Mouse (Mus musculus): ENCODE measurements around the gene Ncoa1.

Ncoa1 gene

DNA sequence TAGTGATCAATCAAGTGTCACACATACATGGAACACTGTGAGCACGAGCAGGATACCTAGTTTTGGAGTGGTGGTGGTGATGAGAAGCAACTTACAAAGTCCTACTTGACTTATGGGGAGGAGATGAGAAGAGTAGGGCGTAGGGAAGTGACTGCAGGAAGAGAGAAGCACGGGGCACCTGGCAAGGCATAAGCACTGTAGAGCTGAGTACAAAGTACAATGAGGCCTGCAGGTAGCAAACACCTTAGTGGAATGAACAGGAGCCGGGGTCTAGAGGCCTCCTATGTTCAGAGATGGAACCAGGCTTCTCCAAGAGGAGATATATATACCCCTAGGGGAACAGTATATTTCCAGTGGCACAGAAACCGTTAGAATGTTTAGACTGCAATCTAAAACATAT is 153.4 kb downstream of the Ncoa1 start:
- in situ Hi-C loops (cut with MboI, MseI), result no loop called here

DNA sequence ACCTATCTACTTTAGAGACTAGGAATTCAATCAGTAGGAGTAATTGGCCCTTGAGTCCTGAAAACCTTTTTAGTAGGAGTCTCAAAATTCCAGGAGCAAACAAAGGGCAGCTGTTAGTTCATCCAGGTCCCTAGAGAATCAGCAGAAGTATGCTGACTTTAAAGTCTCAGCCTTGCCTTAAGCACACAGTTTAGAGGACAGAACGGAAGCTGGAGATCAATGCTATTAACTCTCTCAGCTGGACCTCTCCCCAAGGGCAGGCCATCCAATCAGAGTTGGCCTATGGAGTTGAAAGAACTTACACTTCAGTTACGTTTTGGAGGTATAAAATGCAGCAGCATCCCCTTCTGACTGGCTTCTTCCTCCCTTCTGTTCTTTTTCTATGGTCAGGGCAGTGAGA is 154.8 kb downstream of the Ncoa1 start:
- in situ Hi-C loops (cut with MboI, MseI), result no loop called here

DNA sequence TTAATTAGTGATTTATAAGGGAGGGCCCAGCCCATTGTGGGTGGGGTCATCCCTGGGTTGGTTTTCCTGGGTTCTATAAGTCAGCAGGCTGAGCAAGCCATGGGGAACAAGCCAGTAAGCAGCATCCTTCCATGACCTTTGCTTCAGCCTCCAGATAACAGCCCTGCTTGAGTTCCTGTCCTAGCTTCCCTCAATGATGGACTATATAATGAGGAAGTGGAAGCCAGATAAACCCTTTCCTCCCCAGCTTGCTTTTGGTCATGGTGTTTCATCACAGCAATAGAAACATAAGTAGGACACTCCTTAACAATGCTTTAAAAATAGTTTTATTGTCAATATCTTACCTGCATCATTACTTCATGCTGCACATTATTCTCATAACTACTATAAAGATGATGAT is 163.2 kb downstream of the Ncoa1 start:
- in situ Hi-C loops (cut with MboI, MseI), result no loop called here

DNA sequence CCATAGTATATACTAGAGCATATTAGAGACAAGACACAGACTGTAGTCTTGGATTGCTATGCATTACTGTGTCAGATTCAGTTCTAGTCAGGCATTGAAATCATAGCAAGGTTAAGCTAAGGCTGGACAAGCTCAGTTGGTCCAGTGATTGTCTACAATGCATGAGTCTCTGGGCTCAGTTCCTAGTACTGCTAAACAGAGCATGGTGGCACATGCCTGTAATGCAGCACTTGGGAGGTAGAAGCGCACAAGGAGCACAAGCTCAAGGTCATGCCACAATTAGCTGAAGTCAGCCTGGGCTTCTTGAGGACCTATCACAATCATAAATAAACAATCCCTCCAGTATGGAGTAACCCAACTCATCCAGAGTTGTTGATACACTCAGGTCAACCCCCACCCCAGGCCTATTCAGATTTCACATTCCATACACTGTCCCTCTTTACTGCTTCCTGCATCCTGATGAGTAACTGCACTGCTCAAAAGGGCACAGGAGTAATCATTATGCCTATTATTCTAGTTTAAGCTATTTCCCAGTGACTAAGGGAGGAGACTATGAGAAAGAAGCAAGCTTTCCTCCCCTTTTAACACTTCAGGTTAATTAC is 170.2 kb downstream of the Ncoa1 start:
- in situ Hi-C loops (cut with MboI, MseI), result no loop called here

DNA sequence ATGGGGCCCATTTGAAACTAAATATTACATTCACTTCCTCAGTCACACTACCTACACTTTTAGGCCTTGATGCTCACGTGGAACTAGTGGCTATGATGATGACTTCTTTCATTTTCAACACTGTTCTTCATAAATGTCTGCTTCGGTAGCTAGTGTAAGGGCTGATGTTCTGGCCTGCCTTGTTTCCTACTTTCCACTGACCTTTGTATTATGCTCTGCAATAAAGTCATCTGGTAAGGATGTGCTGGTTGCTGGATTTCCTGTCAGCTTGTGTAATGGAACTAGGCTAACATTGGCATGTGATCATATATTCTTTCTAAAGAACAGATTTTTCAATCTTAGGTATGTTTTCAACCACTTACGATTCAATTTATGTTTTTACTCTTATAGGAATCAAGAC is 177.7 kb downstream of the Ncoa1 start:
- in situ Hi-C loops (cut with MboI, MseI), result no loop called here

DNA sequence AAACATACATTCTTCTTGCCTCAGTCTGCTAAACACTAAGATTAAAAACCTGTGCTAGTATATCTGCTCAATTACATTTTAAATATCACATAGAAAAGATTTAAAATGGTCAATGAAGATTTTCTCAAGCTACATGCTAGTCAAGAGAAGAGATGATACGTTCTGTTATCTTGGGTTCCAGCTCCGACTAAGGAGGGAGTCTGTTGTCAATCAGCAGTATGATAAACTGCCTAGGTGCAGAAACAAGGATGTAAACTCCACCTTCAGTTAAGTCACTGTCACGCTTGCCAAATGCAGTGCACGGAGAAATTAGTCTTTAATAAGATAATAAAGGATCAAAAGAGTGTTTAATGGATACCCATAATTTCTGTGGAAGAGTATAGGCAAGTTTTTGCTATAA is 178.4 kb downstream of the Ncoa1 start:
- in situ Hi-C loops (cut with MboI, MseI), result no loop called here

DNA sequence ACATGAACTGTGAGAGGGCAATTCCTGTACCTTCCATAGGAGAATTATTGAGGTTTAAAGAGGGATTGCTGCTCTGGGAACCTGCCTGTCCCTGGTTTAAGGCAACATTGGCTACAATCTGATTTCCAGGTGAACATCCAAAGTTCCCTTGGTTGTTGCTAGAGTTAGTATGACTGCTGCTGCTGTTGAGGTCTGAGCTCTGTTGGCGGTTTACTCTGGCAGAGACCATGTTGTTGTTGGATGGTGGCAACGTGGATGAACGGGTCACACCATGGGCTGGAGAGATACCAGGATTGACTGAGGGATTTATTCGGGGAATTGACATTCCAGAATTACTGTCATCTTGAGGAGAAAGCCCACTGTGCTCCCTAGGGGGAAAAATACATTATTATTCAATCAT is 181.1 kb downstream of the Ncoa1 start:
- in situ Hi-C loops (cut with MboI, MseI), result no loop called here

DNA sequence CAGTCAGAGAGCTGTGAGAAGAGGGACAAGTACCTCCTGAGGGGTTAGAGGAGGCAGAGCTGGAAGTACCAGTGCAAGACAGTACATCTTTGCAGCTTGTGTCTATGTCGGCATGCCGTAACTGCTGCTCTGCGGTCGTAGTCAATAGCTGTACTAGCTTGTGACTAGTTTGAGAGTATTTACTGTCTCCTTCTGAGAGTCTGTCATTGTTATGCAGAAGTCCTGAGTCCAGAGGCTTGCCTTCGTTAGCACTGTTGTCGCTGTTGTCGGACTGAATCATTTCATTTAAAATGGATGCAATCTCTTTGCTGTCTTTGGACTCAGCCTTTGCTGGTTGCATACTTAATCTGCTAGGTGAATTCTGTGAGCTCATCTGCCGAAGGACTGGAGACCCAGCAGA is 181.7 kb downstream of the Ncoa1 start:
- in situ Hi-C loops (cut with MboI, MseI), result no loop called here

DNA sequence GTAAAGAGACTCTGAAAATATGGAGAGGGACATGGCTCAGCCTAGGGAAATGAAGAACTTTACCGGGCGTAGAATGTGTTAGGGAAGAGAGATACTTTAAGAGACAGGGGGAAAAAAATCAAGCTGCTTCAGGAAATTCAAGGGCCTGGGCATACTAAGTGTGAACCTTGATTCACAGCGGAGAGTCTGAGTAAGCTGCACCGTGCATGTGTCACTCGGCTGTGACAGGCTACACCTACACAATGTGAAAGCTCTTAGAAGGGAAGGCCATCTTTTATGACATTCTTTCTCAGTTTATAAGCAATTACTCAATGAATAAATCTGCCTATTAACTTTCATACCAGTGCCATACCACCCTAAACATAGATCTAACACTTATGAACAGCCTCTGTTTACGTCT is 183.2 kb downstream of the Ncoa1 start:
- in situ Hi-C loops (cut with MboI, MseI), result no loop called here

DNA sequence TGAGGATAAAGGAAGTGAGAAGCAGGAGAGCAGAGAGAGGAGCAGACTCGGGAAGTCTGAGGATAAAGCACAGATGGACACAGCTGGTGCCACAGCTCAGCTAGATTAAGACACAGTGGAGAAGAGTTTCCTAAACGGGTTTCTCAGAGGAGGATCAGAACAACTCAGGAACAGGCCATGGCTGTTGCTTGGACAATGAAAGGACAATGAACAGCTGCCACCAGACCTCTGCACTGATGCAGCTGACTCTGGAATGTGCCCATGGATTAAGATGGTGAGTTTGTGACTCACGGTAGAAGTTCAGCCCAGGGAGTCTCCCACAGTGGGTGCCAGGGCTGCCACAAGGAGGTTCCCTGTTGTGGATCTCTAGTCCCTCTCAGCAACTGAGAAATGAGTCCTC is 191.8 kb downstream of the Ncoa1 start:
- in situ Hi-C loops (cut with MboI, MseI), result no loop called here

DNA sequence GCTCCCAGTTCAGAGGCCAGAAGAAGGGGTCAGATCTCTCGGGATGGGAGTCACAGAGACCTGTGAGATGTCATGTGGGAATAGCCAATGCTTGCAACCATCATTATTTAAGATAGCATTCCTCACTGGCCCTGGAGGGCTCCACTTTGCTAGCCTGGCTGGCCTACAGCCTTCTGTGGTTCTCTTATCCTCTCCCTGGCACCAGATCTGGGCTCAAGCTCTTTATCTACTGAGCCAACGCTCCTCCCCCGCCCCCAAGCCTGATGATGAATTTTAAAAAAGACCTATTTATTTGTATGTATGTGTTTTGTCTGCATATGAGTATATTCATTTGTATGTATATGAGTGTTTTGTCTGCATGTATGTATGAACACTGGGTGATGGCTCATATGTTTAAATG is 197.1 kb downstream of the Ncoa1 start:
- in situ Hi-C loops (cut with MboI, MseI), result loop anchor here in 1 of 2 experiments (5.0 kb wide), 1 partner anchor 67 kb away; no protein-coding TSS in a partner anchor

DNA sequence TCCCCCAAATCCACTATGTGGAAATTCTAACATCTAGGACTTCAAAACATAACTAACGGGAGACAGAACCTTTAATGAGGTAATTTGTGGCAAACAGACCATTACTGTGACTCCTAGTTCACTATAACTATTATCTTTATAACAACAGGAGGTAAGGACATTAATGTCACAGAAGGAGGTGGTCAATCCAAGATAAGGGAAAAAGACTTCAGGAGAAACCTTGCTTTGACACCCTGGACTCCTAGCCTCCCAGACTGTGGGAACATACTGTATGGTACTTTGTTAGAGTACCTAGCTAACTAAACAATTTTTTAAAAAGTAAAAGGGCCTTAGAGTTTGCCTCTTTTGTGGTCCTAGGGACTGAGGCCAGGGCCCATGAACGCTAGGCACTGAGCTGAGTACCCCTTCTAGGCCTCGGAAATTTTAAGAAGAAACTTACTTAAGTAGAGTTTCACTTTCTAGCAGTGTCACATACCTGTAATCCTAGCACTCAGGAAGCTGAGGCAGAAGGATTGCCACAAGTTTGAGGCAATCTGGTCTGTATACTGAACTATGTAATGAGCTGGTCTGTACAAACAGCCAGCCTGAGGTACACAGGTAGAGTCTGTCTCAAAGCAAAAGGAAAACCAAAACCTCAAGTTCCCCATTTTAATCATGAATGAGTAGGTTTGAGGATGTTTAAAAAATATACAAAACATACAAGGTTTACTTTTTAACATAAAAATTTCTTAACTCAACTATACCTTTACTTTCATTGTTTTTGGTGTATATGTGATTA is 197.8 kb downstream of the Ncoa1 start:
- in situ Hi-C loops (cut with MboI, MseI), result no loop called here

DNA sequence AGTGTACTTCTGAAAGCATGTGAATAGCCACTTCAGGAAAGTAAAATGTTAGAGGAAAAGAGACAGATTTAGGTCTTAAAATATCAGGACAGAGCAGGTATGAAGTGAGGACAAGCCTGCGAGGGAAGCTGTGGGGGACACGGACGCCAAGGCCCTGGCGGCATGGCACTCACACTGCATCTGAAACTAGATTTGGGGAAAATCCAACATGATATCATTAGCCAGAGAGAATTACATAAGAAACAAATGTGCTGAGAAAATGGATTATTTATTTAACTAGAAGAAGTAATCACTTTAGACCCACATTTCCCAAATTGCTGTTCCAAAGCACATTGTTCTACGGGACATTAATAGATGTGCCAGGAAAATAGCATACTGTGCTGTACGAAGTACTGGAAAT is 205.9 kb downstream of the Ncoa1 start:
- in situ Hi-C loops (cut with MboI, MseI), result no loop called here

DNA sequence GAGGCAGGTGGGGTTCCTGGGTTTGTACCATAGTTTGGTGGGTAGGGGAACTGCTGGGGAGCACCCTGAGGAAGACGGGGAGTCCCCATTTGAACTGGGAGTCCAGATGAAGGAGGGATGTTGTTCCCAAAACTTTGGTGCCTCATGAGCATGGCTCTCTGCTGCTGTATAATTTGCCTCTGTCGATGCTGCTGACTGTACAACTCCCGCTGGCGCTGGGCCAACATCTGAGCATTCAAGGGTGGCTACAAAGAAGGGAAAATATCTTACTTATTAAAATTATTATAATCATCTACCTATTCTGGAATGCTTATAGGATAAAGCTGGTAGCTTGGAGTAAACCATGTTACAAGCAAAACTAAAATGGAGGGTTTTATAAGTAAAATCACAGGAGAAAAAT is 209.2 kb downstream of the Ncoa1 start:
- in situ Hi-C loops (cut with MboI, MseI), result no loop called here

DNA sequence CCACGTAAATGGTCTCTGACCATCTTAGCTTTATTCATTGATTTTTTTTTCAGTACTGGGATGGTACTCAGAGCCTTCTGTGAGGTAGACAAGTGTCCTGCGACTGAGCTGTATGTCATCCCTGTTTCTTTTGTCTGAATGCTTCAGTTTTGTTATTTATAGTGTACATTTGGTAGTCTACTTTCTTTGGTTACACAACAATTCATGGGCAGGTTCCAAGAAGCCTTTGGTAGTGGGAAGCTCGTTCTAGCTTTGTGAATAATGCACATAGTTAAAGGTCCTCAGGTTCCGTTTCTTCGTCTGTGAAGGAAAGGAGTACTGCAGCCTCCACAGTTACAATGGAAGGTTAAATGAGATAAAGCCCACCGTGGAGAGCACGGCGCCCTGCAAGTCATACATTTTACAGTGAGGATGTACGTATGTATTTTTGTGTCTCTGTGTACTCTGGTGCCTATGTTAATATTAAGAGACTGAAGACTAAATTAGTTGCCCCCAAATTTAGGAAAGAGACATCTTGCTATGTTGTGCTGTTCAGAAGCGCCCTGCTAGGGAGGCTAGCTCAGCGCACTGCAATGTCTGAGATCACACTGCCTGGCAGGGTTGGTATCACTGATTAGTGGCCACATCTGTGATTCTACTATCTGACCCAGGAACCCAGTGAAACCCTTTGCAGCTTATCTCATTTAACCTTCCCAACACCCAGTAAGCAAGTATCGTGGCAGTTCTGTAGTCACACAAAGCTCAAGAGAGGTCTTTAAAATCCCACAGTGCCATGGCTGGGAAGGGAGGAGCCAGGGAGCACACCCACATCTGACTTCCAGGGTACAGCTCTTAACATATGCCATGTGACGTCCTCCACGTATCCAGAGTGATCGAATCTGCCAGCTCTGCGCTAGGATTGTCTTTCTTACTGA is 224.0 kb downstream of the Ncoa1 start:
- in situ Hi-C loops (cut with MboI, MseI), result no loop called here

DNA sequence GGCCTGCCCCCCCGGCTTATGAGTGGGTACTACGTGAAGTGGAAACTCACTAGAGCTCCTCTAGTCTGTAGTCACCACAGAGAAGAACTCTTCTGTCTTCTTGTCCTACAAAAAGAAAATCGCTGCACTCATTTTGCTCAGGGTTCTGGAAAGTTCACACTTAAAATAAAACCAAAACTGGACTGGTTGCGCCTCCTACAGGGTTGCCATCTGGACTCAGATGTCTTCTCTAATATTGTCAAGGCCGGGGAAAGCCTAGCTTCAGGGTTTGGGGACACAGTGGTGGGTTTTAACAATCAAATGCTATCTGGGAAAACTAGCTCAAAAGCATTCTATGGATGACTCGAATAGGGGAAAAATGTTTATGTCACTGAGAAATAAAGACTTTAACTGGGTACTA is 227.2 kb downstream of the Ncoa1 start:
- in situ Hi-C loops (cut with MboI, MseI), result loop anchor here in 1 of 2 experiments (10.0 to 25.0 kb wide), 3 partner anchors 88 to 288 kb away; no protein-coding TSS in a partner anchor

DNA sequence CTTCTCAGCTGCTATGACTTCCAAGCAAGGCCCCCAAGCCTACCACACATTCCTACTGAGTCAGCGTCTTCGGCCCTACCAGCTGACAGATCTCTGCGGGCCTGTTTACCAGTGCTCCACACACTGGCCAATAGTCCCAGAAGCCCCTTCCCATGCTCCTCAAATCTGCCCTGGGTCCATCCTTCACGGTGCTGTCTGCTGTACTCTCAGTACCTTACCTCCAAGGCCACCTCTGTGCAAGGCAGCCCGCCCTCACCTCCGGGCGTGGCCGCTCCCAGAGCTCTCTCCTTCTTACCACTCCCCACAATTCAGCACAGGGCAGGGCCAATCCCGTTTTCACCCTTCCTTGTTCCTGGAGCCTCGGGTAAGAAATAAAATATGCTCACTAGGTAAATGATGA is 231.2 kb downstream of the Ncoa1 start:
- in situ Hi-C loops (cut with MboI, MseI), result loop anchor here in 1 of 2 experiments (10.0 to 25.0 kb wide), 3 partner anchors 92 to 292 kb away; no protein-coding TSS in a partner anchor

DNA sequence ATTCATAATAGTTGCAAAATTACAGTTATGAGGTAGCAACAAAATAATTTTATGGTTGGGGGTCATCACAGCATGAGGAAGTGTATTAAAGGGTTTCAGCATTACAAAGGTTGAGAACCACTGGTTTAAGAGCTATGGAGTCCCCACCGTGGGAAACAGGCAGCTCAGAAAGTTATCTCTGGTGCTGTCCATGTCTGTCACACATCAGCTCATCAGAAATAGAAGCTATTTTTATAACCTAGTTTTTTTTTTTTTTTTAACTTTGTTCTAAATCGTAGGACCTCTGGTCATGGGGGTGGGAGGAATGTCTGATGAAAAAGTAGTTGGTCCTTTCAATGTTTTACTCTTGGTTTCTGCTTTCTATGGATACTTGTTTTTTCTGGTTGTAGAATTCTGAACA is 233.2 kb downstream of the Ncoa1 start:
- in situ Hi-C loops (cut with MboI, MseI), result loop anchor here in 1 of 2 experiments (10.0 to 25.0 kb wide), 3 partner anchors 93 to 293 kb away; no protein-coding TSS in a partner anchor

DNA sequence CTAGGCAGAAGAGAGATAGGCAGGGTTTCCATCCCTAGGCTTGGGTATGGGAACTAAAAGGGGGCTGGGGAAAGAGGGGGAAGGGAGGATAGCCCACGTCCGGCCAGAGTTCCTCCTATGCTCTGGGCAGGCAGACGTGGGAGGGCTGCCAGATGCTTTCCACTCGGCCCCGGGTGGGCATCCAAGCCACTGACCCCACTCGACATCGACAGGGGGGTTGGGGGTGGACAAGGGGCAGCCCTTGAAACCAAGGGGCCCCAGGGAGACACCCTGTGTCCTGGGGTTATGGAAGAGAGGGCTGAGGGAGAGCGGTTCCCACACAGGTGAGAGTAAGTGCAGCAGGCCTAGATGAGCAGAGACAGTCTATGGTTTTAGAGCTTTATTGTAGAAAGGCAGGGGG is 236.7 kb downstream of the Ncoa1 start:
- in situ Hi-C loops (cut with MboI, MseI), result loop anchor here in 1 of 2 experiments (10.0 to 25.0 kb wide), 3 partner anchors 97 to 297 kb away; no protein-coding TSS in a partner anchor

DNA sequence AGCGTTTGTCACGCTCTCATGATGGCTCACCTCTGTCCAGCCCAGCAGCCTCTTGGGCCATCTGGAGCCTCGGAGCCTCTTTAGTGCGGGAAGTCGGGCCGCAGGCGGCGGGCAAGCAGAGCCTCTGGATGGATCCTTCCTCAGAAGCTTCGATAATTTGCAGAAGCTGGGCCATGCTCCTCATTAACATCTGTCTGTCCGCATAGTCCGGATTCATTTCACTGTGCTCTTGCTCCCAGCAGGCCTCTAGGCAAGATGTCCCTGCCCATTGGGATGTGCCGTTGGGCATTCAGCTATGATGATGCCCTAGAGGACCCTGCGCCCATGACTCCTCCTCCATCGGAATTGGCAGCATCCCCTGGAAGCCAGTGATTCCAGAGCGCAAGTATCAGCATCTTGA is 239.5 kb downstream of the Ncoa1 start:
- in situ Hi-C loops (cut with MboI, MseI), result loop anchor here (10.0 to 25.0 kb wide), 3 partner anchors 100 to 923 kb away; no protein-coding TSS in a partner anchor

DNA sequence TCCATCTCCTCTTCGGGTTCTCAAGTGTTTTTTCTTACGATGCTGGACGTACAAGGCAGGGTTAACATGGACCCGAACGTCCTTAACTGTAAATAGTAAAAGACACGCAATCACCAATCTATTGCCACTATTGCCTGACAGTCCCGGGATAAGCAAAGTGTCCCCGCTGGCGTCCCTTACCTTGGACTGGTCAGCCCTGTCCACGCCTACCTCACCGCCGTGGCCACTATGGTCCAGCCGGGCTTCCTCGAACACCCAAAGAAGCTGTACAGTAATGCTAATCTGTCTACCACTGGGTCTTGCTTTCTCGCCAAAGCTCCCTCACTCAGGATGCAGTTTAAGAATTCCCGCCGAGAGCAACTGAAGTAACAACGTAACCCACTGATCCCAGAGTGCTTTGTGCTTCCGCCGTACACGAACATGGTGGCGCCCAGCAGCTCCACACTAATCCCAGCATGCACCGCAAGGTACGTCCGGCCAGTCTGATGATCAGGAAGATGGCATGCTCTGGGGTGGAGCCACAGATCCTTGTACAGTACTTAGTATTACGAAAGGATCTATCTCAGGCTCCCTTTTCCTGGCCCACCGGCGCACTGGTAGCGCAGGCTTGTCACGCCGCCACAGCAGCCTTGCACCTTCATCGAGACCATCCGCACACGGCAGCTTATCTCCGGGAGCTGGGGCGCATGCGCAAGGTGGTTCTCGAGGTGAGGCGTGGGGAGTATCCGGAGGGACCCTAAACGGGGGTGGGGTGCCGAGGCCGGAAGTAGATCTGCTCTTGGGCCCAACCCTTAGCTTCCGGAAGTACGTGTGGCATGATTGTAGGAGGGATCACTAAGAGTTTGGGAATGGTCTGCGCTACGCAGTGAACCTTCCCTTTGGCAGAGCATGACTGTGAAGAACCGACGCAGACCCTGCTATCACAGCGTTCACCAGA is 243.1 kb downstream of the Ncoa1 start, which contains the start of the genes Ptrhd1 and Cenpo:
TSS of gene Ptrhd1 (plus strand) at position 456 of the 937 bp plus-strand sequence.
TSS of gene Cenpo (minus strand) at position 723 of the 937 bp plus-strand sequence.
- in situ Hi-C loops (cut with MboI, MseI), result loop anchor here (10.0 to 25.0 kb wide), 3 partner anchors 103 to 919 kb away; no protein-coding TSS in a partner anchor

Data from T-helper 17 cell (primary cell).